Mouse (Mus musculus) kidney, embryonic 14.5 days (tissue): ENCODE measurements at regions not wholly inside any gene's neighbourhood (a gene's known extent, or its start where the extent isn't known, plus 50 kb on each side); places are given as distances from the start of the nearest gene placed in this dataset.

Source experiments
- ATAC-seq: fragments of 200-750 bp; cut with Nextera tagmentation; 2 replicates; pipeline ENCODE4 v1.8.0; 2017; ENCODE audit warnings: moderate number of reproducible peaks, mild to moderate bottlenecking, moderate TSS enrichment, moderate library complexity; ENCODE audit not compliant: low FRiP score, low TSS enrichment
- H3K27ac ChIP-seq: fragments of 300-500 bp; sonication (generic); 2 replicates; pipeline ENCODE4 v1.5.1; 2014; ENCODE audit warnings: low read depth, mild to moderate bottlenecking, low read length, moderate library complexity, mixed read lengths
- H3K27me3 ChIP-seq: fragments of 300-500 bp; sonication (generic); 2 replicates; pipeline ENCODE4 v1.6.1; 2014; ENCODE audit warnings: mild to moderate bottlenecking, low read length; ENCODE audit not compliant: control insufficient read depth, insufficient read depth
- H3K36me3 ChIP-seq: fragments of 300-500 bp; sonication (generic); 2 replicates; pipeline ENCODE4 v1.6.1; 2014; ENCODE audit warnings: low read length, mixed read lengths; ENCODE audit not compliant: control insufficient read depth, insufficient read depth
- H3K4me1 ChIP-seq: fragments of 300-500 bp; sonication (generic); 2 replicates; pipeline ENCODE4 v1.6.1; 2014; ENCODE audit warnings: low read length, mixed read lengths; ENCODE audit not compliant: control insufficient read depth, insufficient read depth
- H3K4me2 ChIP-seq: fragments of 300-500 bp; sonication (generic); replicated peaks from 2 replicates; pipeline ENCODE4 v1.6.1; 2014; ENCODE audit warnings: low read depth, mild to moderate bottlenecking, low read length
- H3K4me3 ChIP-seq: fragments of 300-500 bp; sonication (generic); 2 replicates; pipeline ENCODE4 v1.5.1; 2014; ENCODE audit warnings: mild to moderate bottlenecking, low read length
- H3K9ac ChIP-seq: fragments of 300-500 bp; sonication (generic); 2 replicates; pipeline ENCODE4 v1.6.1; 2014; ENCODE audit warnings: low read depth, mild to moderate bottlenecking, low read length, moderate library complexity
- H3K9me3 ChIP-seq: fragments of 300-500 bp; sonication (generic); 2 replicates; pipeline ENCODE4 v1.6.1; 2016; ENCODE audit warnings: low read length; ENCODE audit not compliant: control insufficient read depth
- WGBS: fragments of 180-500 bp; shearing (Covaris S2); extraction: QIAGEN DNeasy Blood & Tissue Kit; methylation state at CpG from one replicate; pipeline ENCODE4 v1.1.7; 2014; 5-methylcytosine and 5-hydroxymethylcytosine counted together

GRCm38 (mm10) chr10:92296837-92297236, 425.4 kb downstream of the Nedd1 start:
- no peaks in the 10 kb centered on the region for H3K4me1 ChIP-seq
- no peak overlapping the region for H3K4me3 ChIP-seq
- H3K4me2 ChIP-seq = no peak overlapping the region
- no peak overlapping the region for H3K27ac ChIP-seq
- no peak for ATAC-seq
- WGBS = 72% methylated on average over 4 of the region's 4 CpGs
- H3K27me3 ChIP-seq = no peaks in the 10 kb centered on the region
- H3K9ac ChIP-seq = no peak overlapping the region
- no peaks in the 10 kb centered on the region for H3K9me3 ChIP-seq
- H3K36me3 ChIP-seq = no peaks in the 10 kb centered on the region

GRCm38 (mm10) chr10:92296303-92296702, 425.9 kb downstream of the Nedd1 start:
- ATAC-seq = no peak
- Histone ChIP-seq H3K9me3 (no peaks in the 10 kb centered on the region), H3K27ac (no peak overlapping the region), H3K27me3 (no peaks in the 10 kb centered on the region), H3K36me3 (no peaks in the 10 kb centered on the region), H3K9ac (no peak overlapping the region), H3K4me2 (no peak overlapping the region), H3K4me3 (no peak overlapping the region), H3K4me1 (no peaks in the 10 kb centered on the region)
- WGBS = 59% methylated on average over 9 of the region's 9 CpGs

DNA sequence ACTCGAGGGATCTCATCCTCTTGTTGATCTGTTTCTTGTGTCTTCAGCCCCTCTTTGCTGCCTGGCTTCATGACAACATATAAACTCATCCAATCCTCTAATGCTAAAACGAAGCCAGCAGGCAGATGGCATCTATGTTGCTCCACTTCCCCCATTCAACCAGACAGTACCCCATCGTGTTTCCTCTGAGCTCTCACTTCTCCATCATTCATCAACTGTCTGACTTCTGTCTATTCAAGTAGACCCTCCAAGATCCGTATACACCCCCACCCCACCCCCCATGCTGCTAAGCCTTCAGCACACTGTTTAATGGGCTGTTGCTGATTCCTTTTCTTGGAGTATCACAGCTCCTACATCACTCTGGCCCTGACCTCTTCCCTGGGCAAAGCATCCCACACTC, 429.0 kb downstream of the Nedd1 start:
- Histone ChIP-seq H3K9me3 (no peaks in the 10 kb centered on the region), H3K36me3 (no peaks in the 10 kb centered on the region), H3K27ac (no peak overlapping the region), H3K4me1 (no peaks in the 10 kb centered on the region), H3K9ac (no peak overlapping the region), H3K4me2 (no peak overlapping the region), H3K27me3 (no peaks in the 10 kb centered on the region), H3K4me3 (no peak overlapping the region)
- no peak for ATAC-seq
- WGBS = 46% methylated on average over 4 of the region's 4 CpGs

DNA sequence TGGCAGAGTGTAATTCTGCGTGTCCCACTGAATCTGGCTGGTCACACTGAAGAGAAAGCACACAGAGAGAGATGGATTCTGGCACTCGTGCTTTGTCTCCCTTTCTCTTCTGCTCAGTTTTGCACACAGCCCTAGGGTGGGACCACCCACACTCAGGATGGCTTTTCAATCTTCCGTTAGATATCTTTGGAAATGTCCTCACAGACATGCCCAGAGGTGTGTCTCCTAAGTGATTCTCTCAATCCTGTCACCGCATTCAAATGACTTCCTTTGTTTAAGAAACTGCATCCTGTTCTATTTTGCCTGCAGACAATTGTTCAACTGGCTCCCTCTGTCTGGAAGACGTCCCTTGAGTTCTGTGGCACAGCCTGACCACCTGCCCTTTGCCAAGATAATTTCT, 433.0 kb downstream of the Nedd1 start:
- H3K9me3 ChIP-seq = no peaks in the 10 kb centered on the region
- WGBS = 72% methylated on average over 5 of the region's 5 CpGs
- no peak for ATAC-seq

GRCm38 (mm10) chr10:92284231-92284630, 438.0 kb downstream of the Nedd1 start:
- 24% methylated on average over 4 of the region's 4 CpGs for WGBS
- no peaks in the 10 kb centered on the region for H3K27me3 ChIP-seq
- H3K27ac ChIP-seq = no peak overlapping the region
- no peaks in the 10 kb centered on the region for H3K9me3 ChIP-seq
- H3K4me2 ChIP-seq = no peak overlapping the region
- no peaks in the 10 kb centered on the region for H3K4me1 ChIP-seq
- no peak for ATAC-seq
- no peak overlapping the region for H3K9ac ChIP-seq
- no peaks in the 10 kb centered on the region for H3K36me3 ChIP-seq
- no peak overlapping the region for H3K4me3 ChIP-seq

More for the DNA sequence above, 433.0 kb downstream of the Nedd1 start:
- Histone ChIP-seq H3K36me3 (no peaks in the 10 kb centered on the region), H3K27ac (no peak overlapping the region), H3K4me3 (no peak overlapping the region), H3K4me1 (no peaks in the 10 kb centered on the region), H3K27me3 (no peaks in the 10 kb centered on the region), H3K9ac (no peak overlapping the region), H3K4me2 (no peak overlapping the region)

- Histone ChIP-seq H3K36me3 (no peaks in the 10 kb centered on the region), H3K27me3 (no peaks in the 10 kb centered on the region), H3K4me1 (no peaks in the 10 kb centered on the region), H3K27ac (no peak overlapping the region), H3K9ac (no peak overlapping the region), H3K4me2 (no peak overlapping the region), H3K4me3 (no peak overlapping the region), H3K9me3 (no peaks in the 10 kb centered on the region)
- no peak for ATAC-seq
- WGBS = 33% methylated on average over 2 of the region's 2 CpGs
Observed at GRCm38 (mm10) chr10:92277981-92278380, 444.2 kb downstream of the Nedd1 start.

GRCm38 (mm10) chr10:92257815-92258214, 464.4 kb downstream of the Nedd1 start:
- H3K9ac ChIP-seq = no peak overlapping the region

GRCm38 (mm10) chr10:92248648-92249047, 473.6 kb downstream of the Nedd1 start:
- no peak overlapping the region for H3K4me2 ChIP-seq
- H3K27me3 ChIP-seq = no peaks in the 10 kb centered on the region
- no peaks in the 10 kb centered on the region for H3K9me3 ChIP-seq
- WGBS = 64% methylated on average over 3 of the region's 3 CpGs
- H3K9ac ChIP-seq = no peak overlapping the region
- H3K36me3 ChIP-seq = no peaks in the 10 kb centered on the region
- H3K4me1 ChIP-seq = no peaks in the 10 kb centered on the region; the same call in none of the 2 replicates
- ATAC-seq = no peak
- no peak overlapping the region for H3K4me3 ChIP-seq
- H3K27ac ChIP-seq = no peak overlapping the region

More at GRCm38 (mm10) chr10:92257815-92258214, 464.4 kb downstream of the Nedd1 start:
- H3K4me3 ChIP-seq = no peak overlapping the region
- no peaks in the 10 kb centered on the region for H3K9me3 ChIP-seq
- no peak overlapping the region for H3K4me2 ChIP-seq
- no peak overlapping the region for H3K27ac ChIP-seq
- no peaks in the 10 kb centered on the region for H3K4me1 ChIP-seq
- H3K36me3 ChIP-seq = no peaks in the 10 kb centered on the region
- ATAC-seq = peak; percentile 24; the same call in 1 of the 2 replicates
- H3K27me3 ChIP-seq = no peaks in the 10 kb centered on the region
- 57% methylated on average over 3 of the region's 3 CpGs for WGBS

DNA sequence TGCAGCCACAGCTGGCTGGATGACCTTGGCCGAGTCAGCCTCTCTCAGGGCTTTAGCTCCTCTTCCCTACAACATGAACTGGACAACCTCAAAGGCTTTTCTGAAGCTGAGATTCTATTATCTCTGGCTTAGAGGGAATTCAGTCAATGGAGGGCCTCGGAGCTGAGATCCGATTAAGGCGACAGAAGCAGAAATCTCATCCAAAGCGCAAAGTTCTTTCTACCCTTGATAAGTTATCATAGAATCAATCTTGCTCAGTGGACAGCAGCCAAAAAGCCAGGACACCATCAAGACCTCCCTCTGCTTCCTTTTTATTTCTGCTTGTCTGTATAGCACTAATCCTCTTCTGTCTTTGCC, 474.8 kb downstream of the Nedd1 start:
- no peak overlapping the region for H3K4me2 ChIP-seq
- no peaks in the 10 kb centered on the region for H3K27me3 ChIP-seq
- WGBS = 54% methylated on average over 5 of the region's 5 CpGs
- H3K9ac ChIP-seq = no peak overlapping the region
- no peak overlapping the region for H3K27ac ChIP-seq
- no peak for ATAC-seq
- H3K4me1 ChIP-seq = peaks cover 7% of the 10 kb centered on the region
- H3K36me3 ChIP-seq = no peaks in the 10 kb centered on the region
- H3K4me3 ChIP-seq = no peak overlapping the region
- H3K9me3 ChIP-seq = no peaks in the 10 kb centered on the region
